Mouse (Mus musculus): ENCODE results near the gene Iqcf1. TPM values are rescaled to one million over a fixed set of nuclear protein-coding genes. Genes with fewer than 3 reads are reported as not detected.

The Iqcf1 gene
- total RNA-seq, 1 experiment from 2014 or later = not detected

Other genes with a start within 250 kb of the Iqcf1 start
- 22.9 and 26.5 TPM in 2 replicates for gene Poc1a, start 218.9 kb upstream of the Iqcf1 start, total RNA-seq (2017)
- 10.1 and 23.6 TPM in 2 replicates for gene Dusp7, start 131.3 kb upstream of the Iqcf1 start, total RNA-seq (2017)
- 1,609 and 1,977 TPM in 2 replicates for gene Rpl29, start 70.5 kb upstream of the Iqcf1 start, total RNA-seq (2017)
- gene Acy1, start 61.6 kb upstream of the Iqcf1 start, total RNA-seq (2017) = 23.8 and 30.1 TPM in 2 replicates
- 10.0 and 13.4 TPM in 2 replicates for gene Abhd14b, start 52.5 kb upstream of the Iqcf1 start, total RNA-seq (2017)
- gene Abhd14a, start 52.3 kb upstream of the Iqcf1 start, total RNA-seq (2017) = 22.0 and 28.9 TPM in 2 replicates
- gene Pcbp4, start 46.7 kb upstream of the Iqcf1 start, total RNA-seq (2017) = 2.3 and 3.3 TPM in 2 replicates
- gene Gpr62, start 34.0 kb upstream of the Iqcf1 start, total RNA-seq (2017) = not detected in 2 replicates
- 43.9 and 64.9 TPM in 2 replicates for gene Rrp9, start 24.0 kb upstream of the Iqcf1 start, total RNA-seq (2017)
- 11.0 and 15.3 TPM in 2 replicates for gene Parp3, start 23.0 kb upstream of the Iqcf1 start, total RNA-seq (2017)
- not detected in 2 replicates for gene Iqcf5, start 14.6 kb downstream of the Iqcf1 start, total RNA-seq (2017)
- not detected in 2 replicates for gene Iqcf3, start 61.7 kb downstream of the Iqcf1 start, total RNA-seq (2017)
- not detected in 2 replicates for gene Iqcf4, start 71.0 kb downstream of the Iqcf1 start, total RNA-seq (2017)
- gene Iqcf6, start 126.6 kb downstream of the Iqcf1 start, total RNA-seq (2017) = not detected in 2 replicates
- not detected in 2 replicates for gene Grm2, start 156.1 kb downstream of the Iqcf1 start, total RNA-seq (2017)
- 20.0 and 29.3 TPM in 2 replicates for gene Tex264, start 186.0 kb downstream of the Iqcf1 start, total RNA-seq (2017)

Measured in common myeloid progenitor, adult 5-6 weeks (primary cell).